Mouse (Mus musculus): ENCODE results near the gene Fbxw11.

Gene Fbxw11

GRCm38 (mm10) chr11:32768642-32769343 is 126.3 kb downstream of the Fbxw11 start:
- no peak for DNase-seq

- DNase-seq = no peak
These were observed 138.4 kb downstream of the Fbxw11 start for GRCm38 (mm10) chr11:32780747-32781536.

DNA sequence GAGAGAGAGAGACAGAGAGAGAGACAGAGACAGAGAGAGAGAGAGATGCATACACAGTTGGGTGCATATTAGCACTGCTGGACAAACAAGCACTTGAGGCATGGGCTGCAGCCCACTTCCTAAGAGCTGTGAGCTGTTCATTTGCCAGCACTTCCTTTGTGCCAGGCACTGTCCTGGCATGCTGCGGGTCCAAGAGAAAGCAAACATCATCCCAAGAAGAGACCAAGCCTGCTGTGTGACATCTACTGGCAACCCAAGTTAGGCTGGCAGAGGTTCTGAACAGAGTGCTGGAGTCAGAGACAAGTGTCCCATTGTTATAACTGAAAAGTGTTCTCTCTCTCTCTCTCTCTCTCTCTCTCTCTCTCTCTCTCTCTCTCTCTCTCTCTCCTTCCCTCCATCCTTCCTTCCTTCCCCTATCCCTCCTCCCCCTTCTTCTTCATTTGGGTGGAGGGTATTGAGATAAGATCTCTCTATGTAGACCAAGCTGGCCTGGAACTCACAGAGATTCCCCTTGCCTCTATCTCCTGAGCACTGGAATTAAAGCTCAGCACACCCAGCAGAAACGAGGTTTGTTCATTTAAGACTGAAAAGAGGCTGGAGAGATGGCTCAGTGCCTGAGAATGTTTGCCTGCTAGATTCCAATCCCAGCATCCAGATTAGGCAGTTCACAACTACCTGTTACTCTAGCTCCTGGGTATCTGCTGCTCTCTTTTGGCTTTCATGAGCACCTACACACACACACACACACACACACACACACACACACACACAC is 139.3 kb downstream of the Fbxw11 start:
- DNase-seq = no peak

GRCm38 (mm10) chr11:32782724-32783123 is 140.2 kb downstream of the Fbxw11 start:
- DNase-seq = no peak

- no peak for DNase-seq
These were observed 143.1 kb downstream of the Fbxw11 start for GRCm38 (mm10) chr11:32785591-32786147.

DNA sequence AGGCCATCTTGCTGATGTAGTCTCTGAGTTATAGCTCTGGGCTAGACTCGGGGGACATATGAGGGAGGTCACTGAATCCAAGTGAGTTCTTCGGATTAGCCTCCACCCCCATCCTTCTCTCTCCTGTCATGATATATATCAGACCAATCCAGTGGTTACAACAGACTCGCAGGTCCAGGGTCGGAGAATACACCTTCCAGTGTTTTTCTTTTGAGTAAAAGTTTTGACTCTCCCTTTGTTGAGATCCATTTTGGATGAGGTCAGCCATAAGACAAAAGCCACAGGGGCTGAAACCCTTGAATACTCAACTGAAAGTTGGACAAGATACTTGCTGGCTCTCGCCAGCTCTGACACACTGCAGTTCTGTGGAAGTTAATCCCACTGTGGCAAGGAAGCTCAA is 143.7 kb downstream of the Fbxw11 start:
- DNase-seq = no peak

GRCm38 (mm10) chr11:32794759-32795445 is 152.4 kb downstream of the Fbxw11 start:
- no peak for DNase-seq

Measured in liver (tissue).